Mouse (Mus musculus): Measurements from ENCODE around the gene Slc22a12. TPM values are rescaled to one million over a fixed set of nuclear protein-coding genes. Genes with fewer than 3 reads are reported as not detected.

Slc22a12 gene
- polyA plus RNA-seq, 1 experiment from 2014 or later: not detected

GRCm38 (mm10) chr19:6538546-6538945, 4.3 kb downstream of the Slc22a12 start:
- H3K27ac ChIP-seq (replicated peaks): no peak overlapping the region
- ATAC-seq (replicated peaks): no peak
- H3K36me3 ChIP-seq: no peaks in the 10 kb centered on the region
- H3K4me1 ChIP-seq: peaks cover 6% of the 10 kb centered on the region
- H3K9ac ChIP-seq (replicated peaks): no peak overlapping the region
- WGBS: 90% methylated on average over 6 of the region's 6 CpGs
- H3K4me3 ChIP-seq: no peak overlapping the region
- H3K9me3 ChIP-seq: no peaks in the 10 kb centered on the region
- H3K27me3 ChIP-seq: no peaks in the 10 kb centered on the region
- H3K4me2 ChIP-seq (replicated peaks): no peak overlapping the region

GRCm38 (mm10) chr19:6537526-6537925, 5.3 kb downstream of the Slc22a12 start:
- H3K36me3 ChIP-seq: no peaks in the 10 kb centered on the region
- ATAC-seq (replicated peaks): no peak
- peaks cover 16% of the 10 kb centered on the region for H3K4me1 ChIP-seq
- H3K9ac ChIP-seq (replicated peaks): no peak overlapping the region
- H3K4me2 ChIP-seq (replicated peaks): no peak overlapping the region
- no peak overlapping the region for H3K4me3 ChIP-seq
- WGBS: 81% methylated on average over 8 of the region's 8 CpGs
- no peak overlapping the region for H3K27ac ChIP-seq (replicated peaks)
- H3K27me3 ChIP-seq: no peaks in the 10 kb centered on the region
- no peaks in the 10 kb centered on the region for H3K9me3 ChIP-seq

- no peaks in the 10 kb centered on the region for H3K9me3 ChIP-seq
- no peaks in the 10 kb centered on the region for H3K36me3 ChIP-seq
- H3K9ac ChIP-seq (replicated peaks): no peak overlapping the region
- no peaks in the 10 kb centered on the region for H3K27me3 ChIP-seq
- H3K4me2 ChIP-seq (replicated peaks): no peak overlapping the region
- no peak for ATAC-seq (replicated peaks)
- H3K27ac ChIP-seq (replicated peaks): no peak overlapping the region
- H3K4me3 ChIP-seq: no peak overlapping the region
- 68% methylated on average over 6 of the region's 6 CpGs for WGBS
- H3K4me1 ChIP-seq: peaks cover 24% of the 10 kb centered on the region
Observed at GRCm38 (mm10) chr19:6536696-6537095, 6.1 kb downstream of the Slc22a12 start.

- Histone ChIP-seq H3K4me3 (no peak overlapping the region), H3K9ac (replicated peaks) (no peak overlapping the region), H3K27ac (replicated peaks) (no peak overlapping the region), H3K27me3 (no peaks in the 10 kb centered on the region), H3K9me3 (no peaks in the 10 kb centered on the region), H3K4me2 (replicated peaks) (no peak overlapping the region), H3K4me1 (peaks cover 29% of the 10 kb centered on the region), H3K36me3 (no peaks in the 10 kb centered on the region)
- 82% methylated on average over 3 of the region's 3 CpGs for WGBS
- no peak for ATAC-seq (replicated peaks)
Observed at GRCm38 (mm10) chr19:6536201-6536600, 6.6 kb downstream of the Slc22a12 start.

- Histone ChIP-seq H3K4me2 (replicated peaks) (no peak overlapping the region), H3K27me3 (no peaks in the 10 kb centered on the region), H3K4me1 (peaks cover 46% of the 10 kb centered on the region), H3K9ac (replicated peaks) (no peak overlapping the region), H3K9me3 (no peaks in the 10 kb centered on the region), H3K36me3 (no peaks in the 10 kb centered on the region), H3K27ac (replicated peaks) (no peak overlapping the region), H3K4me3 (no peak overlapping the region)
- 49% methylated on average over 5 of the region's 5 CpGs for WGBS
- no peak for ATAC-seq (replicated peaks)
Observed at GRCm38 (mm10) chr19:6534118-6534415, 8.8 kb downstream of the Slc22a12 start.

- no peak overlapping the region for H3K9ac ChIP-seq (replicated peaks)
- 63% methylated on average over 11 of the region's 11 CpGs for WGBS
- H3K4me1 ChIP-seq: peaks cover 47% of the 10 kb centered on the region
Observed at GRCm38 (mm10) chr19:6533290-6534117, 9.3 kb downstream of the Slc22a12 start.

GRCm38 (mm10) chr19:6532656-6533055, 10.2 kb downstream of the Slc22a12 start:
- Histone ChIP-seq H3K4me2 (replicated peaks) (peak overlapping the region; percentile 74), H3K4me3 (peak overlapping the region; percentile 47), H3K36me3 (no peaks in the 10 kb centered on the region), H3K9ac (replicated peaks) (peak overlapping the region; percentile 70), H3K9me3 (no peaks in the 10 kb centered on the region), H3K27ac (replicated peaks) (peak overlapping the region; percentile 90), H3K4me1 (peaks cover 47% of the 10 kb centered on the region), H3K27me3 (no peaks in the 10 kb centered on the region)
- WGBS: 3% methylated on average over 12 of the region's 13 CpGs
- 0 out of 2 replicates have a peak, but pooled peaks have one; percentile 24 for ATAC-seq (replicated peaks)

More at GRCm38 (mm10) chr19:6533290-6534117, 9.3 kb downstream of the Slc22a12 start:
- H3K4me2 ChIP-seq (replicated peaks): peak overlapping the region; percentile 74
- no peak for ATAC-seq (replicated peaks)
- peak overlapping the region; percentile 90; the same call in 1 of the 2 replicates for H3K27ac ChIP-seq (replicated peaks)
- no peaks in the 10 kb centered on the region for H3K9me3 ChIP-seq
- H3K36me3 ChIP-seq: no peaks in the 10 kb centered on the region
- no peaks in the 10 kb centered on the region for H3K27me3 ChIP-seq
- H3K4me3 ChIP-seq: 0 out of 2 replicates have a peak overlapping the region, but pooled peaks have one; percentile 47

- peak overlapping the region; percentile 90 for H3K27ac ChIP-seq (replicated peaks)
- H3K27me3 ChIP-seq: no peaks in the 10 kb centered on the region
- peak; percentile 35; the same call in 1 of the 2 replicates for ATAC-seq (replicated peaks)
Observed at GRCm38 (mm10) chr19:6531832-6532471, 10.9 kb downstream of the Slc22a12 start.

GRCm38 (mm10) chr19:6531011-6531631, 11.7 kb downstream of the Slc22a12 start:
- Histone ChIP-seq H3K27me3 (no peaks in the 10 kb centered on the region), H3K4me2 (replicated peaks) (peak overlapping the region; percentile 74), H3K9me3 (no peaks in the 10 kb centered on the region), H3K27ac (replicated peaks) (peak overlapping the region; percentile 90), H3K4me3 (peak overlapping the region; percentile 47), H3K4me1 (peaks cover 47% of the 10 kb centered on the region), H3K9ac (replicated peaks) (peak overlapping the region; percentile 70), H3K36me3 (peaks cover 14% of the 10 kb centered on the region)
- ATAC-seq (replicated peaks): 0 out of 2 replicates have a peak, but pooled peaks have one; percentile 18
- WGBS: 2% methylated on average over 56 of the region's 56 CpGs

More at GRCm38 (mm10) chr19:6531832-6532471, 10.9 kb downstream of the Slc22a12 start:
- Histone ChIP-seq H3K36me3 (peaks cover 6% of the 10 kb centered on the region), H3K4me3 (peak overlapping the region; percentile 47), H3K4me1 (peaks cover 47% of the 10 kb centered on the region), H3K9me3 (no peaks in the 10 kb centered on the region), H3K9ac (replicated peaks) (peak overlapping the region; percentile 70), H3K4me2 (replicated peaks) (peak overlapping the region; percentile 74)
- 4% methylated on average over 36 of the region's 36 CpGs for WGBS

- Histone ChIP-seq H3K4me3 (peak overlapping the region; percentile 47), H3K4me1 (peaks cover 47% of the 10 kb centered on the region), H3K27me3 (no peaks in the 10 kb centered on the region), H3K27ac (replicated peaks) (peak overlapping the region; percentile 67), H3K9me3 (no peaks in the 10 kb centered on the region), H3K4me2 (replicated peaks) (peak overlapping the region; percentile 74), H3K9ac (replicated peaks) (peak overlapping the region; percentile 17), H3K36me3 (peaks cover 17% of the 10 kb centered on the region)
- no peak for ATAC-seq (replicated peaks)
- 20% methylated on average over 13 of the region's 13 CpGs for WGBS
Observed at GRCm38 (mm10) chr19:6530359-6530758, 12.5 kb downstream of the Slc22a12 start.

GRCm38 (mm10) chr19:6529265-6529985, 13.4 kb downstream of the Slc22a12 start:
- Histone ChIP-seq H3K27ac (replicated peaks) (peak overlapping the region; percentile 67), H3K9ac (replicated peaks) (0 out of 2 replicates have a peak overlapping the region, but pooled peaks have one; percentile 17), H3K4me1 (peaks cover 47% of the 10 kb centered on the region), H3K9me3 (no peaks in the 10 kb centered on the region), H3K4me2 (replicated peaks) (peak overlapping the region; percentile 74), H3K27me3 (no peaks in the 10 kb centered on the region), H3K4me3 (peak overlapping the region; percentile 47), H3K36me3 (peaks cover 17% of the 10 kb centered on the region)
- 59% methylated on average over 14 of the region's 14 CpGs for WGBS
- no peak; the same call in 1 of the 2 replicates for ATAC-seq (replicated peaks)

Data from forebrain, embryonic 15.5 days (tissue).